Mouse (Mus musculus) liver, embryonic 14.5 days (tissue): ENCODE measurements around the gene Synj1.

ENCODE experiments used
- CTCF ChIP-seq: IDR thresholded peaks from 2 replicates; pipeline ENCODE4 v1.5.1; 2016; ENCODE audit warnings: antibody characterized with exemption, low read depth, control low read depth
- EP300 ChIP-seq: IDR thresholded peaks from 2 replicates; pipeline ENCODE4 v1.6.1; 2016; ENCODE audit warnings: antibody characterized with exemption, low read depth

GRCm38 (mm10) chr16:90971004-90971403 is 40.1 kb downstream of the Synj1 start:
- TF ChIP-seq EP300 (no peak), CTCF (no peak)
